Mouse (Mus musculus) lung, postnatal 0 days (tissue): Measurements from ENCODE around the gene Cmtm2b. TPM values are rescaled to one million over a fixed set of nuclear protein-coding genes. Genes with fewer than 3 reads are reported as not detected.

Experiments
- ATAC-seq: fragments of 200-750 bp; cut with Nextera tagmentation; 2 replicates; pipeline ENCODE4 v1.8.0; 2017; ENCODE audit warnings: moderate library complexity
- DNase-seq: peaks from one replicate; pipeline ENCODE4 v3.0.0-alpha.2; 2016; ENCODE audit warnings: low spot score
- H3K27ac ChIP-seq: fragments of 300-500 bp; sonication (generic); 2 replicates; pipeline ENCODE4 v1.5.1; 2014; ENCODE audit warnings: antibody characterized with exemption, mild to moderate bottlenecking, low read length, mixed read lengths
- H3K27me3 ChIP-seq: fragments of 300-500 bp; sonication (generic); replicated peaks from 2 replicates; pipeline ENCODE4 v1.6.1; 2014; ENCODE audit warnings: low read length, mixed read lengths; ENCODE audit not compliant: insufficient read depth
- H3K36me3 ChIP-seq: fragments of 300-500 bp; sonication (generic); 2 replicates; pipeline ENCODE4 v1.6.1; 2014; ENCODE audit warnings: low read length, mixed read lengths; ENCODE audit not compliant: insufficient read depth
- H3K4me1 ChIP-seq: fragments of 300-500 bp; sonication (generic); 2 replicates; pipeline ENCODE4 v1.6.1; 2014; ENCODE audit warnings: antibody characterized with exemption, low read depth, low read length, mixed read lengths; ENCODE audit not compliant: insufficient read depth
- H3K4me2 ChIP-seq: fragments of 300-500 bp; sonication (generic); replicated peaks from 2 replicates; pipeline ENCODE4 v1.6.1; 2014; ENCODE audit warnings: low read depth, mild to moderate bottlenecking, low read length, moderate library complexity, mixed read lengths
- H3K4me3 ChIP-seq: fragments of 300-500 bp; sonication (generic); 2 replicates; pipeline ENCODE4 v1.5.1; 2014; ENCODE audit warnings: low read depth, low read length
- H3K9ac ChIP-seq: fragments of 300-500 bp; sonication (generic); replicated peaks from 2 replicates; pipeline ENCODE4 v1.6.1; 2014; ENCODE audit warnings: low read depth, mild to moderate bottlenecking
- H3K9me3 ChIP-seq: fragments of 300-500 bp; sonication (generic); 2 replicates; pipeline ENCODE4 v1.6.1; 2016; ENCODE audit warnings: low read length, mixed read lengths
- CTCF ChIP-seq: IDR thresholded peaks from 2 replicates; pipeline ENCODE4 v1.5.1; 2016; ENCODE audit warnings: antibody characterized with exemption, mild to moderate bottlenecking
- EP300 ChIP-seq: IDR thresholded peaks from 2 replicates; pipeline ENCODE4 v1.6.1; 2016; ENCODE audit warnings: antibody characterized with exemption, mild to moderate bottlenecking, control low read depth
- WGBS: fragments of 180-500 bp; shearing (Covaris S2); extraction: QIAGEN DNeasy Blood & Tissue Kit; methylation state at CpG from one replicate; pipeline ENCODE4 v1.1.7; 2014; 5-methylcytosine and 5-hydroxymethylcytosine counted together
- polyA plus RNA-seq: library from polyadenylated mRNA; unstranded; fragments of >200 nt; fragmentation: Nextera tagmentation; extraction: Ambion mirVana; gene quantifications from 2 replicates; pipeline ENCODE4 v1.2.1, GENCODE M21; 2015

The Cmtm2b gene
- polyA plus RNA-seq, 1 experiment from 2014 or later = not detected

GRCm38 (mm10) chr8:104354504-104354903, 32.5 kb downstream of the Cmtm2b start:
- no peak overlapping the region for H3K4me3 ChIP-seq
- no peaks in the 10 kb centered on the region for H3K36me3 ChIP-seq
- H3K4me1 ChIP-seq = no peaks in the 10 kb centered on the region
- DNase-seq = no peak
- no peak overlapping the region for H3K9ac ChIP-seq
- H3K27me3 ChIP-seq = no peaks in the 10 kb centered on the region
- no peak for TF ChIP-seq EP300
- no peak for TF ChIP-seq CTCF
- no peak for ATAC-seq
- H3K4me2 ChIP-seq = no peak overlapping the region
- H3K9me3 ChIP-seq = no peaks in the 10 kb centered on the region
- no peak overlapping the region for H3K27ac ChIP-seq
- WGBS = 89% methylated on average over 10 of the region's 10 CpGs

- DNase-seq = no peak
- no peaks in the 10 kb centered on the region for H3K4me1 ChIP-seq
- no peak for ATAC-seq
- 84% methylated on average over 3 of the region's 3 CpGs for WGBS
- no peak overlapping the region for H3K4me3 ChIP-seq
- H3K4me2 ChIP-seq = no peak overlapping the region
- no peak overlapping the region for H3K9ac ChIP-seq
- no peaks in the 10 kb centered on the region for H3K9me3 ChIP-seq
- no peak for TF ChIP-seq CTCF
- TF ChIP-seq EP300 = no peak
- no peak overlapping the region for H3K27ac ChIP-seq
- no peaks in the 10 kb centered on the region for H3K27me3 ChIP-seq
- H3K36me3 ChIP-seq = no peaks in the 10 kb centered on the region
Observed at GRCm38 (mm10) chr8:104358637-104359036, 36.6 kb downstream of the Cmtm2b start.

- TF ChIP-seq CTCF = no peak
- TF ChIP-seq EP300 = no peak
- H3K36me3 ChIP-seq = no peaks in the 10 kb centered on the region
- DNase-seq (no peak), ATAC-seq (no peak)
- no peaks in the 10 kb centered on the region for H3K9me3 ChIP-seq
- no peaks in the 10 kb centered on the region for H3K27me3 ChIP-seq
- H3K4me1 ChIP-seq = no peaks in the 10 kb centered on the region
- 82% methylated on average over 15 of the region's 15 CpGs for WGBS
- H3K9ac ChIP-seq = no peak overlapping the region
- H3K27ac ChIP-seq = no peak overlapping the region
- H3K4me2 ChIP-seq = no peak overlapping the region
- H3K4me3 ChIP-seq = no peak overlapping the region
Observed at GRCm38 (mm10) chr8:104359778-104360456, 37.9 kb downstream of the Cmtm2b start.

GRCm38 (mm10) chr8:104365695-104366094, 43.7 kb downstream of the Cmtm2b start:
- no peak for DNase-seq
- H3K9ac ChIP-seq = no peak overlapping the region
- no peaks in the 10 kb centered on the region; the same call in 1 of the 2 replicates for H3K4me1 ChIP-seq
- no peak overlapping the region for H3K27ac ChIP-seq
- no peak overlapping the region for H3K4me2 ChIP-seq
- H3K27me3 ChIP-seq = no peaks in the 10 kb centered on the region
- H3K9me3 ChIP-seq = no peaks in the 10 kb centered on the region
- TF ChIP-seq EP300 = no peak
- no peak for TF ChIP-seq CTCF
- no peak for ATAC-seq
- H3K4me3 ChIP-seq = no peak overlapping the region
- 88% methylated on average over 9 of the region's 9 CpGs for WGBS
- H3K36me3 ChIP-seq = no peaks in the 10 kb centered on the region

GRCm38 (mm10) chr8:104367398-104367797, 45.4 kb downstream of the Cmtm2b start:
- Histone ChIP-seq H3K27ac (no peak overlapping the region), H3K36me3 (no peaks in the 10 kb centered on the region), H3K4me1 (no peaks in the 10 kb centered on the region; the same call in 1 of the 2 replicates), H3K4me2 (no peak overlapping the region), H3K9me3 (no peaks in the 10 kb centered on the region), H3K27me3 (no peaks in the 10 kb centered on the region), H3K4me3 (no peak overlapping the region), H3K9ac (no peak overlapping the region)
- 66% methylated on average over 5 of the region's 5 CpGs for WGBS
- ATAC-seq (no peak), DNase-seq (no peak)
- TF ChIP-seq EP300 (no peak), CTCF (no peak)

- no peak for DNase-seq
- ATAC-seq = no peak
Observed at GRCm38 (mm10) chr8:104369591-104369990, 47.6 kb downstream of the Cmtm2b start.

More at GRCm38 (mm10) chr8:104369591-104369990, 47.6 kb downstream of the Cmtm2b start:
- TF ChIP-seq CTCF (no peak), EP300 (no peak)
- WGBS = 62% methylated on average over 12 of the region's 12 CpGs
- no peaks in the 10 kb centered on the region; the same call in 1 of the 2 replicates for H3K4me1 ChIP-seq
- no peak overlapping the region for H3K4me3 ChIP-seq
- no peak overlapping the region for H3K27ac ChIP-seq
- no peaks in the 10 kb centered on the region for H3K9me3 ChIP-seq
- no peaks in the 10 kb centered on the region for H3K27me3 ChIP-seq
- H3K4me2 ChIP-seq = no peak overlapping the region
- H3K36me3 ChIP-seq = no peaks in the 10 kb centered on the region
- no peak overlapping the region for H3K9ac ChIP-seq
